Mouse (Mus musculus) Muller cell, postnatal 12 days (primary cell): Measurements from ENCODE around the gene Pfas.
A peak's percentile ranks its signal among the peaks of the same experiment; 100 is the strongest.
"Not testable (repeated sequence)": the region's sequence is repeated elsewhere in the genome, so short reads cannot be mapped to it uniquely, and the experiment has no call there.

ENCODE experiments used
- DNase-seq: peaks from one replicate; pipeline ENCODE4 v3.0.0-alpha.2; 2015; ENCODE audit errors: inconsistent ontology term

The Pfas gene

GRCm38 (mm10) chr11:68973250-68974058, 34.8 kb downstream of the Pfas start:
- DNase-seq: peak; percentile 92

- no peak for DNase-seq
These were observed 38.0 kb downstream of the Pfas start for GRCm38 (mm10) chr11:68970232-68970631.

- no peak for DNase-seq
These were observed 39.5 kb downstream of the Pfas start for GRCm38 (mm10) chr11:68968752-68969151.

GRCm38 (mm10) chr11:68967337-68968282, 40.6 kb downstream of the Pfas start, which contains the start of gene Slc25a35:
Gene Slc25a35 (plus strand): TSS chr11:68968131.
- DNase-seq: peak; percentile 96

- no peak for DNase-seq
These were observed 41.7 kb downstream of the Pfas start for GRCm38 (mm10) chr11:68966554-68966953.

- no peak for DNase-seq
These were observed 42.4 kb downstream of the Pfas start for GRCm38 (mm10) chr11:68965845-68966244.

- DNase-seq: no peak
These were observed 43.2 kb downstream of the Pfas start for GRCm38 (mm10) chr11:68965050-68965449.

- no peak for DNase-seq
These were observed 44.9 kb downstream of the Pfas start for GRCm38 (mm10) chr11:68963405-68963804.

- not testable (repeated sequence) for DNase-seq
These were observed 46.1 kb downstream of the Pfas start for GRCm38 (mm10) chr11:68962159-68962558.

GRCm38 (mm10) chr11:68961596-68961995, 46.7 kb downstream of the Pfas start:
- no peak for DNase-seq

- DNase-seq: no peak
These were observed 50.3 kb downstream of the Pfas start for GRCm38 (mm10) chr11:68957971-68958370.

- DNase-seq: no peak
These were observed 51.0 kb downstream of the Pfas start, which contains the start of gene Arhgef15 for GRCm38 (mm10) chr11:68957308-68957707. Gene Arhgef15 (minus strand): TSS chr11:68957480.

- DNase-seq: no peak
These were observed 51.6 kb downstream of the Pfas start for GRCm38 (mm10) chr11:68956697-68957096.

GRCm38 (mm10) chr11:68956107-68956506, 52.2 kb downstream of the Pfas start:
- DNase-seq: no peak

GRCm38 (mm10) chr11:68955473-68955872, 52.8 kb downstream of the Pfas start:
- DNase-seq: no peak

GRCm38 (mm10) chr11:68954408-68954807, 53.9 kb downstream of the Pfas start:
- peak; percentile 31 for DNase-seq

GRCm38 (mm10) chr11:68953903-68954302, 54.4 kb downstream of the Pfas start:
- DNase-seq: no peak

GRCm38 (mm10) chr11:68947542-68947993, 60.7 kb downstream of the Pfas start:
- no peak for DNase-seq

GRCm38 (mm10) chr11:68946806-68947440, 61.3 kb downstream of the Pfas start:
- DNase-seq: peak; percentile 31

- DNase-seq: no peak
These were observed 62.3 kb downstream of the Pfas start for GRCm38 (mm10) chr11:68946001-68946400.

GRCm38 (mm10) chr11:68945245-68945644, 63.0 kb downstream of the Pfas start:
- DNase-seq: no peak

- no peak for DNase-seq
These were observed 65.5 kb downstream of the Pfas start for GRCm38 (mm10) chr11:68942731-68943130.
